Mouse (Mus musculus): ENCODE measurements around the gene Smad1.

The Smad1 gene

GRCm38 (mm10) chr8:79364806-79365205, 34.5 kb downstream of the Smad1 start:
- in situ Hi-C loops (cut with MboI; ENCODE audit: low pct_unique_long_range_greater_than_20kb in 1 of 2, low sequenced_read_pairs in 2 of 2, unreplicated experiment in 1 of 2): no loop called here

DNA sequence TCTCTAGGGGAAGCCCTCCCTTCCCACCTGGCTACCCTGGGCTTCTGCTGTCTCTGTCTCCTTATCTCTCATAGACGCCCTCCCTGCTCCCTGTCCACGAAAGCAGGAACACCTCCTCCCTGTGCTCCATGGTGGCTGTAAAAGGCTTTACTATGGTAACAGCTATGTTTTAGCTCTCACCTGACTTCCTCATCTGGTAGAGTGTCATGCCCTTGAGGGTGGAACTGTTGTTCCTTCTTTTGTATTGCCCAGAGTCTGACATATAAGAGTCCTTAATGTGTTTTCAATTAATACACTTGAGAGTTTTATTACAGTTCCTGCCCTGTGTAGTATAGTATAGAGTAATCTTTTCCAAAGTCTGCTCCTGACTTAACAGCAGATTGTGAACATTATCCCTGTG, 36.9 kb downstream of the Smad1 start:
- in situ Hi-C loops (cut with MboI; ENCODE audit: low pct_unique_long_range_greater_than_20kb in 1 of 2, low sequenced_read_pairs in 2 of 2, unreplicated experiment in 1 of 2): no loop called here

DNA sequence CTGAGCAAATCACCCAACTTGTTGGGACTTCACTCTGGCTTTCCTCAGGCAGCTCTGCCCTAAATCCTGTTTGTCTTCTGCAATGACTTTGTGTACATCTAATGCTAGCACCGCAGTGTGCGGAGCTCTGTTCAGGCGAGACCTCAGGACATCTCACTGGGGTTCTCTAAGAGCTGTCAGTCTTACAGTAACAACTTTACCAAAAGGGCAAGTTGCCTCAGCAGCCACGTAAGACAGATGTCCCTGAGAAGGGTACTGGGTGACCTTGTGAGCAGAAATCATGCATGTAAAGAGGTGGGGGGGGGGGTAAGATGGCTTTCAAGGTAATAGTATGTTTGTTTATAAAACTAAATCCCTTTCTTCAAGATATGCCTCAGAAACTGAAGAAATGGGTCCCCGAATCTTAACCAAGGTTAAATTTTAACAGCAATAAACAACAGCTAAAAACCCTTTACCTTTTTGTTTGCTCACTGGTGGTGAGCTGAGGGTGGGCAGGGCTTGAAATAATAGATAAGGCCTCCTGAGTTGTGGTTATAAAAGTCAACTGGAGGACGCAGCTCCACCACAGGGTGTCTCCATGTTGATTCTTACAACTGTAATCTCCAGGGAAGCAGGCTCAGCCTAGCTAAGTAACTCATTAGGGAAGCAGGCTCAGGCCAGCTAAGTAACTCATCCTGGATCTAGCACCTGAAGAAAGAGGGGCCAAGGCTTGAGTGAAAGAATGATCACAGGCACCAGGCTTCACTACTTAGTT, 38.4 kb downstream of the Smad1 start:
- in situ Hi-C loops (cut with MboI; ENCODE audit: low pct_unique_long_range_greater_than_20kb in 1 of 2, low sequenced_read_pairs in 2 of 2, unreplicated experiment in 1 of 2): no loop called here

- in situ Hi-C loops (cut with MboI; ENCODE audit: low pct_unique_long_range_greater_than_20kb in 1 of 2, low sequenced_read_pairs in 2 of 2, unreplicated experiment in 1 of 2): no loop called here
Observed at GRCm38 (mm10) chr8:79360302-79360701, 39.0 kb downstream of the Smad1 start.

- in situ Hi-C loops (cut with MboI; ENCODE audit: low pct_unique_long_range_greater_than_20kb in 1 of 2, low sequenced_read_pairs in 2 of 2, unreplicated experiment in 1 of 2): no loop called here
Observed at GRCm38 (mm10) chr8:79355721-79356434, 43.4 kb downstream of the Smad1 start.

DNA sequence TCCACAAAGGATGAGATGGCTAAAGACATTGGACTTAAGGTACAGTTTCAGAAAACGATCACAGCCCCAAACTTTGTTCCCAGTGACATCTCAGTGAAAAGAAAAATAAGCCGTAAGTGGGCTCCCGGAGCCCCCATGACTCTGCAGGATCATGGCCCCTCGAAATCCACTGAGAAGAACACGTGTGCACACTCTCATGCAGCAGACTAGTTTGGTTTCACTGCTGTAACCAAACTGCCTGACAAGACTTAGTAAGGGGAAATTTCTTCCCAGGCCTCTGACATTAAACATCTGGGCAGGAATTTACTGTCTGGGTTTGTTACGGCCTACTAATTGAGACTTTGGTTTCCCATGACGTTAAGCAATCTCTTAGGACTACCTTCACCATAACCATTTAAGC, 45.3 kb downstream of the Smad1 start:
- in situ Hi-C loops (cut with MboI; ENCODE audit: low pct_unique_long_range_greater_than_20kb in 1 of 2, low sequenced_read_pairs in 2 of 2, unreplicated experiment in 1 of 2): no loop called here

GRCm38 (mm10) chr8:79351916-79352315, 47.4 kb downstream of the Smad1 start:
- in situ Hi-C loops (cut with MboI; ENCODE audit: low pct_unique_long_range_greater_than_20kb in 1 of 2, low sequenced_read_pairs in 2 of 2, unreplicated experiment in 1 of 2): no loop called here

DNA sequence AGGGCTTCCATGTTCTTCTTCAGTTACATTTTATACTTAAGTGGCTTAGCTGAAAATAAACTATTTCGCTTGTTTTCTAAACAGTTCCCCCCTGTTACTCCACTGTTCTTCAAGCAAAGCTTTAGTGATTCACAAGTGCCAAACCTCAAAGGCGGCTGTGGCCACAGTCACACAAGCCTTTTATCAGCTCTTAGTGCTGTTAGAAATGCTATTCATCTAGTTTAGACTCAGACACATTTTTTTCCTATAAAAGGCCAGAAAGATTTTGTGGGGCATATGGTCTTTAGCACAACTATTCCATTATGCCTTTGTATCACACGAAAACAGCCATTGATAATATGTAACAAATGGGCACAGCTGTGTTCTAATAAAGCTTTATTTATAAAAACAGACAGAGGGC, 48.5 kb downstream of the Smad1 start:
- in situ Hi-C loops (cut with MboI; ENCODE audit: low pct_unique_long_range_greater_than_20kb in 1 of 2, low sequenced_read_pairs in 2 of 2, unreplicated experiment in 1 of 2): no loop called here

DNA sequence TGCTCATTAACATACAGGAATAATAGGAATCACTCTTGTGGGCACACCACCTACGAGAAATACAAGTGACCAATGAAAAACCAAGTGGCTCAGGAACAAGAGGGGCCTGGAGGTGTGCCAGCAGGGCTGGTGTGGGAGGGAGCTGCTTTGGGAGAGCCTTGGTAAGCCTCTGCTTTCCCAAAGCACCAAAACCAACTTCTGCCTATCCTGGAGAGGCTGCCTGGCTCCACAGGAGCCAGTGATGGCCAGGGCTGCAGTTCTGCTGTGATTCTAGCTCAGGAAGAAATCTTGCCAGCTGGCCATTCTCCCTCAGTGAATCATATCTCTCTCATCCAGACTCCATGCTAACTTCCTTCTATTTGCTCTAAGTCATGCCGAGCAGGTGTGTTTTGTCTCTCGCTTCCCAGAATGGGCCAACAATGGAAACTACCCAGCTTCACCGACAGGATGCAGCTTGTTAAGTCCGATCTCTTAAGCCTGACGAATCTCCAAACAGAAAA, 49.2 kb downstream of the Smad1 start:
- in situ Hi-C loops (cut with MboI; ENCODE audit: low pct_unique_long_range_greater_than_20kb in 1 of 2, low sequenced_read_pairs in 2 of 2, unreplicated experiment in 1 of 2): no loop called here

DNA sequence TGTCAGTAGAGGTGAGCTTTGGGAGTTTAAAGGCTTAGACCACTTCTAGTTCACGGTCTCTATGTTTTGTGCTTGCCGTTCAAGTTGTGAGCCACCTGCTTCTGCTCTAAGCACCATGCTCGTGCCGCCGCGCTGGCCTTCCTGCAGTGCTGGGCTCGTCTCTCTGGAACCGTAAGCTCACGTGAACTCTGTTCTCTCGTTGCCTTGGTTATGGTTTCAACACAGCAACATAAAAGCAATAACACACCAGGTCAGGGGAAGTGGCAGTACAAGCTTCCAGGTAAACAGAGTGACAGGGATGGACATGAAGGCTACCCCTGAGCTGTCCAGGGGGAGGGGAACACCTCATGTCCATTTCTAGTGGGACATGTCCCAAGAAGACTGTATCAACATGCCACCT, 52.9 kb downstream of the Smad1 start:
- in situ Hi-C loops (cut with MboI; ENCODE audit: low pct_unique_long_range_greater_than_20kb in 1 of 2, low sequenced_read_pairs in 2 of 2, unreplicated experiment in 1 of 2): no loop called here

GRCm38 (mm10) chr8:79345856-79346255, 53.5 kb downstream of the Smad1 start:
- in situ Hi-C loops (cut with MboI; ENCODE audit: low pct_unique_long_range_greater_than_20kb in 1 of 2, low sequenced_read_pairs in 2 of 2, unreplicated experiment in 1 of 2): no loop called here

GRCm38 (mm10) chr8:79341236-79341635, 58.1 kb downstream of the Smad1 start:
- in situ Hi-C loops (cut with MboI; ENCODE audit: low pct_unique_long_range_greater_than_20kb in 1 of 2, low sequenced_read_pairs in 2 of 2, unreplicated experiment in 1 of 2): no loop called here

DNA sequence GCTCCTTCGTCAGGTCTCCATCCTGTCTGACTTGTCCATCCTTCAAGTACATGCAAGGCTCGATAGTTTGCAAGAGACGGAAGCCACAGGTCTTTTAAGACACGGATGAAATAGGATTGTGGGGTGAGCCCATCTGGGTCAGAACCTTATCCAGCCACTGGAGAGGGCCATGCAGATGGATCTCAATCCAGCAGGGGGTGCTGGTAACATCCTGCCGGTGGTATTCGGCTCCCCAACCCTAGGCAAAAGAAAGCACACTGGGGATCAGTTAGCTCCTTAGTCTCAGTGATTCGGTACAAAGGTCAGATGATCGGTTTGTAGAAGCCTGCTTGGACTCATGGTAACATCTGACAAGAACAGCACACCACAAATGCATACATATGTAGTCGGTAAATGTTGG, 59.8 kb downstream of the Smad1 start:
- in situ Hi-C loops (cut with MboI; ENCODE audit: low pct_unique_long_range_greater_than_20kb in 1 of 2, low sequenced_read_pairs in 2 of 2, unreplicated experiment in 1 of 2): no loop called here

GRCm38 (mm10) chr8:79338619-79339018, 60.7 kb downstream of the Smad1 start:
- in situ Hi-C loops (cut with MboI; ENCODE audit: low pct_unique_long_range_greater_than_20kb in 1 of 2, low sequenced_read_pairs in 2 of 2, unreplicated experiment in 1 of 2): no loop called here

- in situ Hi-C loops (cut with MboI; ENCODE audit: low pct_unique_long_range_greater_than_20kb in 1 of 2, low sequenced_read_pairs in 2 of 2, unreplicated experiment in 1 of 2): no loop called here
Observed at GRCm38 (mm10) chr8:79332109-79332900, 67.0 kb downstream of the Smad1 start.

DNA sequence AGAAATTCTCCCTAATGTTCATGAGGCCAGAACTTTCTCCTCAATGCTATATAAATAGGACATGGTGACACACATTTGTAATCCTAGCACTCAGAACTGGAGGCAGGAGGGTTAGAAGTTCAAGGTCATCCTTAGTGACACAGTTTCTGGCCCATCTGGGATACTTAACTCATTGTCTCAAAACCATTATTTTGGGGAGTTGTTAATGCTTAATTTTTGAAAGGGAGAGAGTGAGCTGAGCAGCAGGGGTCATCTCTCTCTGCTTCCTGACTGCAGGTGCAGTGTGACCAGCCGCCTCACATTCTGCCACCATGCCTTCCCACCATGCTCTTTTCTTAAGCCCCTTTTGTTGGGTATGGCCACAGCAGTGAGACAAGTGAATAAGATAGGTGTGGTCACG, 67.7 kb downstream of the Smad1 start:
- in situ Hi-C loops (cut with MboI; ENCODE audit: low pct_unique_long_range_greater_than_20kb in 1 of 2, low sequenced_read_pairs in 2 of 2, unreplicated experiment in 1 of 2): no loop called here

DNA sequence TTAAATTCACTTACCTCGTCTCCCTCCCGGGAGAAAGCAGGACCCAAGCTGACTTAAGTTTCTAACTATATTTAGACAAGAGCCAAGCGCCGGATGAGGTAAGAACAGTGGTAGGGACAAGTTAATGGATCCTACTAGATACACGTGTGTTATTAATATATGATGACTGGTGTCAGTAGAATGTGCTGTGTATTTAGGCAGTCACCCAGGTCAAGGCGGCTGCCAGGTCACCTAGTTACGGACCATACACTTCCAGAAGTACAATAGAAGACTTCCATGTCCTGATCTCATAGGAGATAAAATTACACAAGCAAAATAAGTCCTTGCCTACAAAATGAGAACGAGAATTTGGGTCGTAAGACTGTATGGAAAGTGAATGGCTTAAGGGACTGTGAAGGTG, 68.3 kb downstream of the Smad1 start:
- in situ Hi-C loops (cut with MboI; ENCODE audit: low pct_unique_long_range_greater_than_20kb in 1 of 2, low sequenced_read_pairs in 2 of 2, unreplicated experiment in 1 of 2): no loop called here

- in situ Hi-C loops (cut with MboI; ENCODE audit: low pct_unique_long_range_greater_than_20kb in 1 of 2, low sequenced_read_pairs in 2 of 2, unreplicated experiment in 1 of 2): no loop called here
Observed at GRCm38 (mm10) chr8:79329735-79330134, 69.6 kb downstream of the Smad1 start.

- in situ Hi-C loops (cut with MboI; ENCODE audit: low pct_unique_long_range_greater_than_20kb in 1 of 2, low sequenced_read_pairs in 2 of 2, unreplicated experiment in 1 of 2): no loop called here
Observed at GRCm38 (mm10) chr8:79329182-79329581, 70.1 kb downstream of the Smad1 start.

All from mouse embryonic stem cell (cell line).